Mouse (Mus musculus) induced T-regulatory cell, adult 2 months (primary cell): ENCODE measurements around the gene Diras2.

Experiments
- DNase-seq: peaks from one replicate; pipeline ENCODE4 v3.0.0-alpha.2; 2012; ENCODE audit warnings: low read depth

Diras2 gene

GRCm38 (mm10) chr13:52552822-52553477, 21.9 kb upstream of the Diras2 start:
- DNase-seq, result no peak

GRCm38 (mm10) chr13:52551275-52551674, 20.2 kb upstream of the Diras2 start:
- DNase-seq, result no peak

GRCm38 (mm10) chr13:52550690-52551193, 19.7 kb upstream of the Diras2 start:
- DNase-seq, result no peak

- no peak for DNase-seq
Observed at GRCm38 (mm10) chr13:52546288-52546687, 15.2 kb upstream of the Diras2 start.

- DNase-seq, result no peak
Observed at GRCm38 (mm10) chr13:52542636-52543035, 11.6 kb upstream of the Diras2 start.

GRCm38 (mm10) chr13:52542036-52542526, 11.0 kb upstream of the Diras2 start:
- no peak for DNase-seq

GRCm38 (mm10) chr13:52541385-52542035, 10.4 kb upstream of the Diras2 start:
- no peak for DNase-seq

- DNase-seq, result no peak
Observed at GRCm38 (mm10) chr13:52539461-52539860, 8.4 kb upstream of the Diras2 start.

GRCm38 (mm10) chr13:52538588-52539116, 7.6 kb upstream of the Diras2 start:
- peak; percentile 14 for DNase-seq

GRCm38 (mm10) chr13:52537754-52538587, 6.9 kb upstream of the Diras2 start:
- DNase-seq, result no peak

- peak; percentile 70 for DNase-seq
Observed at GRCm38 (mm10) chr13:52535542-52535941, 4.5 kb upstream of the Diras2 start.

- DNase-seq, result no peak
Observed at GRCm38 (mm10) chr13:52533644-52534043, 2.6 kb upstream of the Diras2 start.

GRCm38 (mm10) chr13:52530008-52530945, 802 bp downstream of the Diras2 start:
- peak; percentile 25 for DNase-seq

- DNase-seq, result no peak
Observed at GRCm38 (mm10) chr13:52529188-52529972, 1.7 kb downstream of the Diras2 start.

GRCm38 (mm10) chr13:52528786-52529185, 2.3 kb downstream of the Diras2 start:
- DNase-seq, result no peak

- DNase-seq, result no peak
Observed at GRCm38 (mm10) chr13:52528281-52528680, 2.8 kb downstream of the Diras2 start.

GRCm38 (mm10) chr13:52526249-52527035, 4.6 kb downstream of the Diras2 start:
- DNase-seq, result no peak

GRCm38 (mm10) chr13:52524313-52524712, 6.8 kb downstream of the Diras2 start:
- no peak for DNase-seq

GRCm38 (mm10) chr13:52521176-52521575, 9.9 kb downstream of the Diras2 start:
- DNase-seq, result no peak
